ENCODE assay signal across 15 mouse cellular contexts in genomic region chr15:18360256-18360655, GRCm38 (mm10).
"Had no signal": no experiment of that assay in that cellular context is flagged by ENCODE, and none has a peak within 500 bp of the region (broad histone marks: within the 10 kb centered on the region; RNA-seq: fewer than 3 reads in every experiment).

No protein-coding gene starts in this region.

- ATAC-seq: forebrain, embryonic 13.5 days; forebrain, embryonic 14.5 days; forebrain, embryonic 15.5 days; forebrain, embryonic 16.5 days; forebrain, postnatal 0 days had no signal

- DNase-seq: cerebellum, adult 9-11 months; embryo, embryonic 11 days; forebrain, postnatal 0 days; gastrocnemius, adult 2 months; gastrocnemius, postnatal 10 days; gastrocnemius, postnatal 14 days; gastrocnemius, postnatal 25 days; gastrocnemius, postnatal 36 days; heart, adult 11 months; heart, adult 18-20 months; heart, adult 2 months had no signal
